Mouse (Mus musculus): ENCODE results near the gene Umod. TPM values are rescaled to one million over a fixed set of nuclear protein-coding genes. Genes with fewer than 3 reads are reported as not detected.

Umod gene
- polyA plus RNA-seq, 1 experiment from 2014 or later = not detected

DNA sequence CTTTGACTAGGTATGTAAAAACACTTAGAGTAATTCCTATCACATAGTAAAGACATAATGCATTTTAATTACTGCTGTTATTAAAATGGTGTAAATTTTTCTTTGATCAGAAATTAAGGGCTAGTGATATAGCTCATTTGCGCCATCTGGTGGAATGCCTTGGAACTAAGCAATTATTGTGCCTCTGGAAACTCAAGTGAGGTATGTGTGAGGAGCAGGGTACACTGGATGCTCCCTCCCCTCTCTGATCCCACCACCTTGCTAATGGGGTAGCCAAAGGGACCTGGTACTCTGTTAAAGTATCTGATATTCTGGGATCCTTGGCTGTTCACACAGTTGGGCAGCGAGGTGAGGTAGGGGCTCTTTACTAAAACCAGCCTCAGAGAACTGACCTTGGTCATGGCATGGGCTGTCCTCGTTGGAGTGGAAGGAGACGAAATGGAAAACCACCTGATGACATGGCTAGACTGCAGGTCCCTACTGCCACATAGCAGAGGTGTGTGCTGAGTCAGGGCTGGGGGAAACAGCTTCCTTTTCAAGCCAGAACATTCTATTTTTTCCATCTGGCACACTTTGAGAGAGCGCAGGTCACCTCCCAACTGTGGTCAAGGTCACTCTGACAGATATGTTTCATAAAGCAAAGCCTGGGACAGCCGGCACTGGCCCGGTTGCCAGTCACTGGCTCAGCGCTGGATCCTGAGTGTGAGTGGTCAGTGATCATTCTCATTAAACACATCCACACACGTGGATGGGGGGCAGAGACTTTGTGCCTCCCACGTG is 36.6 kb upstream of the Umod start:
- Histone ChIP-seq H3K36me3 (no peaks in the 10 kb centered on the region), H3K4me1 (no peaks in the 10 kb centered on the region), H3K27ac (no peak overlapping the region), H3K9ac (no peak overlapping the region), H3K27me3 (no peaks in the 10 kb centered on the region), H3K4me3 (no peak overlapping the region), H3K4me2 (replicated peaks) (no peak overlapping the region), H3K9me3 (no peaks in the 10 kb centered on the region)
- 63% methylated on average over 10 of the region's 10 CpGs for WGBS
- ATAC-seq (ENCODE audit: insufficient number of reproducible peaks, insufficient read depth, low FRiP score, low TSS enrichment) = no peak

DNA sequence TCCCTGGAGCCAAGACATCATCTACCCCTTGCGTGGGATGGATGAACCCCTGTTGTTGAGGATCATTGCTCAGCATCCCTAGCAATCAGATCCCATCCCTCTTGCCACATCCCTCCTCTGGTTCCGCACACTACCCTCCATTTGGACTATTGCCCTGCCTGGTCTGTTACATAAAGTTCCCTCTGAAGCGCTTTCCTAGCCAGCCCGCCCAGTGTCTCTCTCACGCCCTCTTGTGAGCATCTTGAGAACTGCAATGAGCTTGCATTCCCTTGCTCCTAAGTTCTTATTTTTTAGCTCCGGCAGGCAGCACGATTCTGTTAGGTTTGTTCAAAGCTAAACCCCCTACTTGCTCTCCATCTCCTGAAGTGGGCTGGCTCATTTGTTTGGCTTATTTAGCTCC is 34.0 kb upstream of the Umod start:
- 33% methylated on average over 7 of the region's 7 CpGs for WGBS

DNA sequence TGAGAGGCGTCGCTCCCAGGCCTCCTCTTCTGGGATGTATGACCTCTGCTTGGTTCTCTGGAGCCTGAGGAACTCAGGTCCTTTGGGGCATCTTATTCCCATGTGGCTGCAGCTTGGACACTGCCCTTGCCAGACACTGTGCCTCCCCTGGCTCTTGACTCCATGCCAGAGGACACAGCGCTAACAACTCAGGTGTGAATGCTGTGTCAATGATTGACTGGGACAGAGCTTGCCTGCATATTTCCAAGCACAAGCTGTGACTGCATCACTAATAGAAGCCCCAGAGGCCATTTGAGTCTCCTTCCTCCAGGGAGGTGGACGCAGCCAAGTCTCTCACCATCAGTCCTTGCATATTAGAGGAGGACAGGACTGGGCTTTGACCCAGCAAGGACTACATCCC is 32.1 kb upstream of the Umod start:
- Histone ChIP-seq H3K27me3 (no peaks in the 10 kb centered on the region), H3K36me3 (no peaks in the 10 kb centered on the region), H3K9ac (no peak overlapping the region), H3K4me2 (replicated peaks) (no peak overlapping the region), H3K9me3 (no peaks in the 10 kb centered on the region), H3K27ac (no peak overlapping the region), H3K4me3 (no peak overlapping the region), H3K4me1 (no peaks in the 10 kb centered on the region)
- WGBS = 90% methylated on average over 4 of the region's 4 CpGs
- ATAC-seq (ENCODE audit: insufficient number of reproducible peaks, insufficient read depth, low FRiP score, low TSS enrichment) = no peak

More for the DNA sequence above, 34.0 kb upstream of the Umod start:
- H3K4me2 ChIP-seq (replicated peaks) = no peak overlapping the region
- H3K4me3 ChIP-seq = no peak overlapping the region
- H3K27ac ChIP-seq = no peak overlapping the region
- ATAC-seq (ENCODE audit: insufficient number of reproducible peaks, insufficient read depth, low FRiP score, low TSS enrichment) = 0 out of 2 replicates have a peak, but pooled peaks have one; percentile 10
- H3K27me3 ChIP-seq = no peaks in the 10 kb centered on the region
- H3K9me3 ChIP-seq = no peaks in the 10 kb centered on the region
- no peaks in the 10 kb centered on the region for H3K4me1 ChIP-seq
- no peak overlapping the region for H3K9ac ChIP-seq
- no peaks in the 10 kb centered on the region for H3K36me3 ChIP-seq

DNA sequence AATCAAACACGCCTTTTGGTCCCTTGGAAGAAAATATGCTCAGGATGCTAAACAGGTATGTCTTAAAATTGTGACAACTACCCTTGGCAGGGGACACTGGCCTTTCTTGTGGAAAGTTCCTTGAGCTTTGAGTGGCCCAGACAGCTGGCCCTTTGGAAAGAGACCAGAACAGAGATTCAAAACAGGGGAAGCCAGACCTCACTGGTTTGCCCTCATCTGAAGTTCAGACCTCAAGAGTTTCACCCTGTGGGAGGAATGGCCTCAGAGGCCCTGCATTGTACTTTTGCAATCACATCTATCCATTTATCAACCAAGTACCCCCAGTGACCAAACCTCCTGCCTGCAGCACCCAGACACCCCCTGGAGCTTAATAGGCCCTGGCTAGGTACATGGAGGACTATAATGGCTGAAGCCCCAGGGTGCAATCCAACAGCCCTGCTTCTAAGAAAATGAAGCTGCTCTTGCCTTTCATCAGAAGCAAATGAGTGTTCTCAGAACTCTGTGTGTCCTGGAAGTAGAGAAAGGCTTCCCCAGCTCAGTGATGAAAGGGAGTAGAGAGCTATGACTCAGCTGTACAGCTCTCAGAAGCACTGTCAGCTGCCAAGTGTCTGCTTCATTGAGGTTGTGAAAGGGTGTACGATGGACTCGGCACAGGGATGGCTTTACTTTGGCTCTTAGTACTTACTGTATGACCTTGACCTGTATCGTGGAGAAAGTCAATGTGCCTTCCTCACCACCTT is 11.1 kb upstream of the Umod start:
- no peaks in the 10 kb centered on the region for H3K9me3 ChIP-seq
- H3K4me3 ChIP-seq = no peak overlapping the region
- no peaks in the 10 kb centered on the region for H3K27me3 ChIP-seq
- no peaks in the 10 kb centered on the region for H3K4me1 ChIP-seq
- no peak for ATAC-seq (ENCODE audit: insufficient number of reproducible peaks, insufficient read depth, low FRiP score, low TSS enrichment)
- 82% methylated on average over 4 of the region's 4 CpGs for WGBS
- no peaks in the 10 kb centered on the region for H3K36me3 ChIP-seq
- no peak overlapping the region for H3K4me2 ChIP-seq (replicated peaks)
- no peak overlapping the region for H3K9ac ChIP-seq
- H3K27ac ChIP-seq = no peak overlapping the region

DNA sequence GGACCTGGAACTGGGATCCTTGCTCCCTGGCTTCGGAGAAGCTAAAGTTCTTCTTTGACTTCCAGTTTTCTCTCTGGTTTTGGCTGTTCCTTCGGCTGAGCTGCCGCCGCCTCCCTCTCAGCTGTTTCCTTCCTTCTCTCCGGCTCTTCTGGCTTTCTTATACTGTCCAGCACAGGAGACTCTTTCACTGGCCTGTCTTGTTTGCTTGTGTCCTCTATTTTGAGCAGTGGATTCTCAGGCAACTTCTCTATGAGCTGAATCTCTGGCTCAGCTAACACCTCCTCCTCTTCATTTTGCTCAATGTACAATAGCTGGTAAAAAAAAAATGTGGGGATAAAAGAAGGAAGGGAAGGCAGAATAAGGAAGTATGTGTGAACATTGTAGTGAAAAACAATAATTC is 7.6 kb upstream of the Umod start:
- Histone ChIP-seq H3K4me1 (no peaks in the 10 kb centered on the region), H3K27ac (no peak overlapping the region), H3K36me3 (no peaks in the 10 kb centered on the region), H3K9me3 (no peaks in the 10 kb centered on the region), H3K27me3 (no peaks in the 10 kb centered on the region), H3K4me2 (replicated peaks) (no peak overlapping the region), H3K4me3 (no peak overlapping the region), H3K9ac (no peak overlapping the region)
- 86% methylated on average over 5 of the region's 5 CpGs for WGBS
- ATAC-seq (ENCODE audit: insufficient number of reproducible peaks, insufficient read depth, low FRiP score, low TSS enrichment) = no peak

DNA sequence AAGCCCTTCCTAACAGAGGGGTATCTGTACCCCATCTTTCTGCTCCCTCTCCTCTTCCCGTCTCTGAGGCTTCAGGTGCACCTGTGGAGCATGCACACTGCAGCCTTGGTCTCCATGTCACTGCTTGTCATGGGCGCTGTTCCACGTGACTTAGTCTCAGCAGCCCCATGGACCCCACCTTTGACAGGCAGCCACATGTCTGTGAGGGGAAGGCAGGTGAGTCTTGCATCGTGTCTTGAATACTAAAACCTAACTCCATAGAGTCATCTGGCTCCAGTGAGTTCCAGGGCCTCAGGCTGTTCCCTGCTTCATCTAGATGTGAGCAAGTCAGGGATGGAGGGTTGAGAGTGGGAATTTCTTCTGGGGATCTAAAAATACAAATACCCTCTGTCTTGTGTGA is 5.1 kb upstream of the Umod start:
- H3K4me2 ChIP-seq (replicated peaks) = no peak overlapping the region
- no peak overlapping the region for H3K9ac ChIP-seq
- ATAC-seq (ENCODE audit: insufficient number of reproducible peaks, insufficient read depth, low FRiP score, low TSS enrichment) = no peak
- no peaks in the 10 kb centered on the region for H3K27me3 ChIP-seq
- H3K9me3 ChIP-seq = no peaks in the 10 kb centered on the region
- no peaks in the 10 kb centered on the region for H3K4me1 ChIP-seq
- no peak overlapping the region for H3K27ac ChIP-seq
- 85% methylated on average over 4 of the region's 4 CpGs for WGBS
- H3K4me3 ChIP-seq = no peak overlapping the region
- no peaks in the 10 kb centered on the region for H3K36me3 ChIP-seq

DNA sequence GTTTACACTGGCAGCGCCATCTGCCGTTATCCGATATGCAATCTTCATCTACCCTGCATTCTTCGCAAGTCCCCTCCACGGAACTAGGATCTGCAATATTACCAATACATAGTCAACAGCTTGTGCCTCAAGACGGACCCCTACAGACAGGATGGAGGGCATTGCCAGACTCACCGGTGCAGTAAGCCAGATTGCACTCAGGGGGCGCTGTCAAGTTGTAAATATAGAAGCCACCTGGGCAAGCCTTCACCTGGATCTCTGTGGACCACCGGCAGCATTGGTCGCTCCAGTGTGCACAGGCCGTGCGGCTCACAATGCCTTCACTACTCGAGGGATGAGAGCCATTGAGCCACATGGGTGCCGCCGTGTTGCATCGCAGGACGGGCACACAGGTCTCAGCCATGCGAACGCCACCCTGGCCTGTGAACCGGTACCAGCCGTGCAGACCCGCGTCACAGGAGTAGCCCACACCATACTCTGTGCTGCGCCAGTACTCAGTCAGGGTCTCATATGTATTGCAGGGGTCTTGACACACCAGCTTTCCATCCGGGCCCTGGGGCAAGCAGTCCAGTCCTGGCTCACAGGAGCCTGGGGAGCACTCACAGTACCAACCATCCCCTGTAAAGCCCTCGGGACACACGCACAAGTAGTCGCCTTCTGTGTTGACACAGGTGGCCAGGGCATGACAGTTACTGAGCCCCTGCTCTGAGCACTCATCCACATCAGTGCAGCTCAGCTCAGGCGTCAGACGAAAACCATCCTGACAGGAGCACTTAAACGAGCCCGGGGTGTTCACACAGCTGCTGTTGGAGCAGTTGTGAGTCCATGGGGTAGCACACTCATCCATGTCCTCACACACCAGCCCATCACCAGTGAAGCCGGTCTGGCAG is 2.3 kb downstream of the Umod start:
- no peaks in the 10 kb centered on the region for H3K27me3 ChIP-seq
- peak; percentile 62; the same call in 1 of the 2 replicates for ATAC-seq (ENCODE audit: insufficient number of reproducible peaks, insufficient read depth, low FRiP score, low TSS enrichment)
- no peaks in the 10 kb centered on the region for H3K9me3 ChIP-seq
- no peak overlapping the region for H3K4me3 ChIP-seq
- no peak overlapping the region for H3K9ac ChIP-seq
- no peak overlapping the region for H3K4me2 ChIP-seq (replicated peaks)
- WGBS = 70% methylated on average over 33 of the region's 33 CpGs
- no peaks in the 10 kb centered on the region for H3K4me1 ChIP-seq
- no peak overlapping the region for H3K27ac ChIP-seq
- no peaks in the 10 kb centered on the region for H3K36me3 ChIP-seq

DNA sequence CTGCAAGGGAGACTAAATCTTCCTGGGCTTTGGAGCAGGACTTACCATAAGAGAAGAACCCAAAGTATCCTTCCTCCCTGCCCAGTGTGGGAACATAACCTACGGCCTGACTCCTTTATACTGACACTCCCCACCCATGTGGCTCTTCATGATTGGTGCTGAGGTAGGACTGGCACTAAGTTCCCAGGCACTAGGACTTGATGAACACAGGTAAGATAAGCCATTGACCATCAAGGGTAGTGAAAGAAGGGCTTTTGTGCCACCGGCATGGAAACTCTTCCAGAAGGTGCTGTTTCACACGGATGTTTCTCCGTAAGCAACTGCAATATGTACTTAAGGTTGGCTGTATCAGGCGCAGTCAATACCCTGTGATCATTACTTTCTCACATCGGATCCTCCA is 19.9 kb downstream of the Umod start, which contains the start of gene Gp2:
TSS of gene Gp2 (minus strand) at position 101 of the 400 bp plus-strand sequence.
- no peak for ATAC-seq (ENCODE audit: insufficient number of reproducible peaks, insufficient read depth, low FRiP score, low TSS enrichment)
- no peaks in the 10 kb centered on the region for H3K27me3 ChIP-seq
- no peaks in the 10 kb centered on the region for H3K4me1 ChIP-seq
- 91% methylated on average over 6 of the region's 6 CpGs for whole genome bisulfite sequencing
- H3K36me3 ChIP-seq = no peaks in the 10 kb centered on the region
- no peak within 1 kb of the TSS for H3K9ac ChIP-seq
- no peaks in the 10 kb centered on the region for H3K9me3 ChIP-seq
- H3K27ac ChIP-seq = no peak within 1 kb of the TSS
- H3K4me3 ChIP-seq = no peak within 1 kb of the TSS
- no peak within 1 kb of the TSS for H3K4me2 ChIP-seq (replicated peaks)

DNA sequence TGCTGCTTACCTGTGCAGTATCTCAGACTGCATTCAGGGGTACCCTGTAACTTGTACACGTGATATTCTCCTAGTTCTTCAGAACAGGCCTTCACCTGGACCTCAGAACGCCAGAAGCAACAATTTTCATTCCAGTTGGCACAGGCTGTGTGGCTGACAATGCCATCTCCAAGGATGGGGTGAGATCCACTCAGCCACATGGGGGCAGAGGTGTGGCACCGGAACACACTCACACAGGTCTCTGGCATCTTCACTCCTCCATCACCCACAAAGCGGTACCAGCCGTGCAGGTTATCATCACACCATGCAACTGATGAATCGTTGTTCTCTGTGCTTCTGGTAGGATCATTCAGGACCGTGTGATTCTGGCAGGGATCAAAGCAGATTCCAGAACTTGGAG is 24.9 kb downstream of the Umod start:
- no peak overlapping the region for H3K4me2 ChIP-seq (replicated peaks)
- H3K36me3 ChIP-seq = no peaks in the 10 kb centered on the region
- no peak overlapping the region for H3K4me3 ChIP-seq
- H3K9me3 ChIP-seq = no peaks in the 10 kb centered on the region
- no peak overlapping the region for H3K9ac ChIP-seq
- H3K27me3 ChIP-seq = no peaks in the 10 kb centered on the region
- ATAC-seq (ENCODE audit: insufficient number of reproducible peaks, insufficient read depth, low FRiP score, low TSS enrichment) = no peak
- no peak overlapping the region for H3K27ac ChIP-seq
- no peaks in the 10 kb centered on the region for H3K4me1 ChIP-seq
- 81% methylated on average over 7 of the region's 7 CpGs for WGBS

DNA sequence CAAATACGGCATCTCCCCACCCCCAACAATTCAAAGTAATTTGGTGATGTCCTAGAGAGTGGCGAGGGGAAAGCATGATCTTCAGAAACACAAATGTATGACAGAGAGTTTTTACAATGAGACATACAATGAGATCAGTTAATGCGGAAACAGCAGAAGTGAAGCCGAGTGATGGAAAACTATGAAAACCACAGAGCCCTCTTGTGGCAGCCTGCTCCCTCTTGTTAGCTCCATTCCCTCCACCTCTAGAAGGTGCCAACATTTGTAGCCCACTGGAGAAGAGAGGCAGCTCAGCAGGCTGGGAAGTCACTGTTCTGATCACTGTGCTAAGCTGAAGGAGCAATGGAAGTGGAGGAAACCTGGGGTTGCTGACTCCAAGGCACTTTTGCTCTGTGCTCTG is 35.2 kb downstream of the Umod start:
- no peak overlapping the region for H3K4me2 ChIP-seq (replicated peaks)
- H3K9ac ChIP-seq = no peak overlapping the region
- no peaks in the 10 kb centered on the region for H3K4me1 ChIP-seq
- no peak overlapping the region for H3K4me3 ChIP-seq
- 76% methylated on average over 4 of the region's 4 CpGs for WGBS
- ATAC-seq (ENCODE audit: insufficient number of reproducible peaks, insufficient read depth, low FRiP score, low TSS enrichment) = no peak
- H3K27ac ChIP-seq = no peak overlapping the region
- no peaks in the 10 kb centered on the region for H3K27me3 ChIP-seq
- no peaks in the 10 kb centered on the region for H3K9me3 ChIP-seq
- no peaks in the 10 kb centered on the region for H3K36me3 ChIP-seq

DNA sequence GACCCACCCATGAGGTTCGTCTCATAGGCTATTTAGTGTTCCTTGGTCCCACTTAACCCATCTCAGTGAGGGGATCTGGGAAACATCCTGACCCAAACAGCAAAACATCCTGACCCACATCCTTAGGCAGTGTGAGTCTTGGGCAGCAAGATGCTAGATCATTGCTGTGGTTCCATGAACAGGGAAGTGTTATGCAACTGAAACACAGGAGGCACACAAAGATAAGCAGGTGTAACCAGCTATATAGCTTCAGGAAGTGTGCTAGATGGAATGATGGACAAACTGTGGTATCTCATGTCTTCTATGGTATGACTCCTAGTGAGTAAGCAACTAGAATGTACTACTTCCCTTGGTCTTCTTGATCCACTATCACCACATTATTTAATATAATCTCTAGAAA is 37.1 kb downstream of the Umod start:
- Histone ChIP-seq H3K4me3 (no peak overlapping the region), H3K36me3 (no peaks in the 10 kb centered on the region), H3K27me3 (no peaks in the 10 kb centered on the region), H3K9me3 (no peaks in the 10 kb centered on the region), H3K27ac (no peak overlapping the region), H3K4me2 (replicated peaks) (no peak overlapping the region), H3K9ac (no peak overlapping the region), H3K4me1 (no peaks in the 10 kb centered on the region)
- no peak for ATAC-seq (ENCODE audit: insufficient number of reproducible peaks, insufficient read depth, low FRiP score, low TSS enrichment)
- WGBS = 72% methylated on average over 1 of the region's 1 CpGs

Data from embryonic facial prominence, embryonic 12.5 days (tissue).